Mouse (Mus musculus) bone marrow macrophage, adult 2 months (primary cell): Measurements from ENCODE around the gene Rtn2.

Source experiments
- CTCF ChIP-seq: IDR thresholded peaks from 2 replicates; pipeline ENCODE4 v1.5.1; 2012; ENCODE audit warnings: low read depth, mild to moderate bottlenecking, low read length, moderate library complexity
- POLR2A ChIP-seq: IDR thresholded peaks from 2 replicates; pipeline ENCODE4 v1.6.1; 2012; ENCODE audit warnings: mild to moderate bottlenecking, low read depth, low read length, borderline replicate concordance

DNA sequence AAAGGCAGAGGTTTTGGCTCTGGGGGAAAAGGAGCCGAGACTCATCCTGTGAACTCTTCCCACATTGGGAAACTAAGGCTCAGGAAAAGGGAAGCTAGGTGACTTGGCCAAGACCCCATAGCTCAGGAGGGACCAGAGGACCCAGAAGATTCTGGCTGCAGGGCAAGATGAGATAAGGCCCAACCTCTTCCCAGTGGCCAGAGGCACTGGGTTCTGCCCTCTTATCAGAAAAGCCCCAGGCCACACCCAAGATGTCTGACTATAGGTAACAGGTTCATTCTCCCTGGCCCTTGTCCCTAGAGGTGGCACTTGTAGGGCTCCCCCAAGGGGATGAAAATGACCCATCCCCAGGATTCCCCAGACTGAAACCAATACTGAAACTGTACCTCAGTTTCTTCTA lies 35.6 kb upstream of the Rtn2 start:
- no peak for TF ChIP-seq POLR2A
- no peak for TF ChIP-seq CTCF
